In the genomic region with DNA sequence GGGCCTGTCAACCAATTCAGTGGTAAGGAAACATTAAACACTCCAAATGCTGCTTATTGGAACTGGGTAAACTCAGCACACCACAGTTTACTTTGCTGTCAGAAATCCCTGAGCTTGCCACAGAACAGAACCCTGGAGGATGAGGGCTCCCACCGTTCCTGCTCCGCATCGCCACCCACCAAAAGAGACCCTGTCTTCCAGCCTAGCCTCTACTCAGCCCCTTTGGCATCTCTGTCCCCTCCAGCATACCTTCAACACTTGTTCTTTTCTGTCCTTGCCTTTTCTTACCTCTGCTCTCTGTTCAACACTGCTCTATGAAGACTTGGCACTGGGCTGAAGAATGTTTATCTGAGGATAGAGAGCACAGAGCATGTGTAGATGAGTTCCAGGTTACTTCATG, we compare ENCODE assay signal across 14 mouse cellular contexts.
DNase-seq lines count a peak whose midpoint lies in the region; ATAC-seq and TF ChIP-seq lines count a peak whose summit lies in the region.
"Had no signal": no experiment of that assay in that cellular context is flagged by ENCODE, and none has a peak within 500 bp of the region (broad histone marks: within the 10 kb centered on the region; RNA-seq: fewer than 3 reads in every experiment).

No protein-coding gene starts in this region.

- peak overlapping the region; percentile 34 to 81 for H3K27ac ChIP-seq in heart, embryonic 14.5 days (replicated peaks in 1 of 2; ENCODE audit: control insufficient read depth in 1 of 2, insufficient read depth in 1 of 2, low read depth in 2 of 2, low read length in 2 of 2)
- H3K27ac ChIP-seq in testis, adult 2 months (ENCODE audit: control insufficient read depth, insufficient read depth, low read depth, low read length) = peak overlapping the region; percentile 5
- H3K27ac ChIP-seq in forebrain, embryonic 16.5 days (ENCODE audit: low read length) = peak overlapping the region; percentile 48
- H3K27ac ChIP-seq: liver, embryonic 14.5 days; midbrain, embryonic 10.5 days; neural tube, embryonic 12.5 days had no signal

- 73% methylated on average over 3 of the region's 3 CpGs for WGBS in heart, embryonic 14.5 days
- WGBS in forebrain, embryonic 16.5 days = 64% methylated on average over 3 of the region's 3 CpGs

- peak overlapping the region; percentile 35; the same call in 1 of the 2 replicates for H3K4me2 ChIP-seq in heart, embryonic 14.5 days (ENCODE audit: low read length)
- H3K4me2 ChIP-seq in forebrain, embryonic 16.5 days (ENCODE audit: low read length) = no peak overlapping the region
- H3K4me2 ChIP-seq: neural tube, embryonic 12.5 days had no signal

- TF ChIP-seq POLR2A in testis, adult 2 months (IDR thresholded peaks at IDR 0.05; ENCODE audit: control insufficient read depth, low read depth, low read length) = no peak

- H3K36me3 ChIP-seq in heart, embryonic 14.5 days (ENCODE audit: control insufficient read depth, insufficient read depth, low read length) = no peaks in the 10 kb centered on the region
- no peaks in the 10 kb centered on the region for H3K36me3 ChIP-seq in testis, adult 2 months (ENCODE audit: control insufficient read depth, insufficient read depth, low read length)
- H3K36me3 ChIP-seq in forebrain, embryonic 16.5 days (ENCODE audit: control insufficient read depth, insufficient read depth) = no peaks in the 10 kb centered on the region
- H3K36me3 ChIP-seq: midbrain, embryonic 10.5 days; neural tube, embryonic 12.5 days had no signal

- no peak for DNase-seq in heart, adult 8-10 months (ENCODE audit: low spot score)
- no peak for DNase-seq in testis, postnatal 14 days (ENCODE audit: low spot score)
- no peak for DNase-seq in urinary bladder, postnatal 25 days (ENCODE audit: low spot score)
- DNase-seq in frontal cortex, postnatal 25 days (ENCODE audit: low spot score in 2 of 2) = no peak
- DNase-seq: gastrocnemius, postnatal 14 days; kidney, adult 11 months had no signal

- no peak for TF ChIP-seq CTCF in testis, adult 2 months (IDR thresholded peaks at IDR 0.05; ENCODE audit: control insufficient read depth, insufficient read depth, insufficient replicate concordance, low read depth, low read length)

- no peak overlapping the region for H3K9ac ChIP-seq in heart, embryonic 14.5 days (ENCODE audit: low read length)
- no peak overlapping the region for H3K9ac ChIP-seq in forebrain, embryonic 16.5 days (replicated peaks; ENCODE audit: low read depth, low read length)
- H3K9ac ChIP-seq: liver, embryonic 14.5 days; neural tube, embryonic 12.5 days had no signal

- no peaks in the 10 kb centered on the region for H3K27me3 ChIP-seq in heart, embryonic 14.5 days (ENCODE audit: control insufficient read depth, insufficient read depth, low read length)
- H3K27me3 ChIP-seq in testis, adult 2 months (ENCODE audit: control insufficient read depth, insufficient read depth, low read length) = no peaks in the 10 kb centered on the region
- H3K27me3 ChIP-seq in forebrain, embryonic 16.5 days (replicated peaks; ENCODE audit: control insufficient read depth, insufficient read depth, low read length) = no peaks in the 10 kb centered on the region
- H3K27me3 ChIP-seq: CH12.LX had no signal

- no peaks in the 10 kb centered on the region for H3K9me3 ChIP-seq in heart, embryonic 14.5 days (ENCODE audit: control insufficient read depth, low read length)
- H3K9me3 ChIP-seq in forebrain, embryonic 16.5 days (ENCODE audit: control insufficient read depth, low read length) = no peaks in the 10 kb centered on the region
- H3K9me3 ChIP-seq: midbrain, embryonic 10.5 days; neural tube, embryonic 12.5 days had no signal

- H3K4me3 ChIP-seq in heart, embryonic 14.5 days (ENCODE audit: control insufficient read depth in 1 of 2, insufficient read depth in 1 of 2, low read depth in 1 of 2, low read length in 2 of 2) = no peak overlapping the region
- no peak overlapping the region for H3K4me3 ChIP-seq in testis, adult 2 months (ENCODE audit: control insufficient read depth, low read depth, low read length)
- H3K4me3 ChIP-seq in forebrain, embryonic 16.5 days (replicated peaks; ENCODE audit: low read length) = no peak overlapping the region
- H3K4me3 ChIP-seq: midbrain, embryonic 10.5 days; neural tube, embryonic 12.5 days had no signal

- H3K4me1 ChIP-seq in heart, embryonic 14.5 days (ENCODE audit: control insufficient read depth in 2 of 2, insufficient read depth in 2 of 2, low read length in 2 of 2) = peaks cover 59 to 73% of the 10 kb centered on the region in 2 experiments
- peaks cover 5% of the 10 kb centered on the region for H3K4me1 ChIP-seq in testis, adult 2 months (ENCODE audit: control insufficient read depth, insufficient read depth, low read length)
- H3K4me1 ChIP-seq in forebrain, embryonic 16.5 days (replicated peaks; ENCODE audit: control insufficient read depth, insufficient read depth, low read length) = peaks cover 49% of the 10 kb centered on the region

- ATAC-seq in heart, embryonic 14.5 days (ENCODE audit: insufficient number of reproducible peaks, insufficient read depth, low FRiP score, low read depth) = no peak
- ATAC-seq in forebrain, embryonic 16.5 days = no peak
- no peak for ATAC-seq in monocyte, adult 5-6 weeks (replicated peaks; ENCODE audit: insufficient number of reproducible peaks, low FRiP score, low TSS enrichment, poor library complexity, severe bottlenecking)

Comparison
In these comparisons a context has a peak if more than half of its experiments do, and no peak if none do; other contexts are left out.
1. H3K27ac ChIP-seq: peak in every context shown above with its lines; median percentile 58 in heart, embryonic 14.5 days; 48 in forebrain, embryonic 16.5 days; 5 in testis, adult 2 months.